Mouse (Mus musculus) NIH3T3 (cell line): ENCODE data around the gene Ephb2.
A peak's percentile ranks its signal among the peaks of the same experiment; 100 is the strongest.

Experiments used
- DNase-seq: peaks from one replicate; pipeline ENCODE4 v3.0.0-alpha.2; 2012; ENCODE audit warnings: low read depth

Gene Ephb2

DNA sequence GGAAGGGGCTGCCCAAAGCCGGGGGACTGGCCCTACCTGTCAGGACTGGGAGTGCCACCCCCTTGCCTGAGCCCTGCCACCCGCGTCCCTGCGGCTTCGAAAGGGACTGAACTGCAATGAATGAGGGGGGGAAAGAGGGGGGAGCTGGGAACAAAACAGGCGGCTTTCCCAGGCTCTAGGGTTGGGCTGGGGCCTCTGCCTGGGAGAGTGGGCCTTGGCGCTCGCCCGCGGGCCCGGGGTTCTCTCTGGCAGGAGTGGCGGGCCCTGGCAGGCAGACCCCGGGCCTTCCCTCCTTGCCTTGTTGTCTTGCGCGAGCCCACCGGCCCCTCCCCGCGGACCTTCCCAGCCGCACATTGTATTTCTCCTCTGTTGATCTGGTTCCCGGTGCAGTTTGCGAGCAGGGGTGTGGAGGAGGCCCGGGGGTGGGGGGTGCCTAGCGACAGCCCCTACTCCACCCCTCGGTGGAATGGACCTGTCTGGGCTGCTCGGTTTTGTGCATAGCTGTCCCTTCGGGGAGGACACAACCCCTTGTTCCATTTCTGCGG is 671 bp upstream of the Ephb2 start:
- no peak for DNase-seq

DNA sequence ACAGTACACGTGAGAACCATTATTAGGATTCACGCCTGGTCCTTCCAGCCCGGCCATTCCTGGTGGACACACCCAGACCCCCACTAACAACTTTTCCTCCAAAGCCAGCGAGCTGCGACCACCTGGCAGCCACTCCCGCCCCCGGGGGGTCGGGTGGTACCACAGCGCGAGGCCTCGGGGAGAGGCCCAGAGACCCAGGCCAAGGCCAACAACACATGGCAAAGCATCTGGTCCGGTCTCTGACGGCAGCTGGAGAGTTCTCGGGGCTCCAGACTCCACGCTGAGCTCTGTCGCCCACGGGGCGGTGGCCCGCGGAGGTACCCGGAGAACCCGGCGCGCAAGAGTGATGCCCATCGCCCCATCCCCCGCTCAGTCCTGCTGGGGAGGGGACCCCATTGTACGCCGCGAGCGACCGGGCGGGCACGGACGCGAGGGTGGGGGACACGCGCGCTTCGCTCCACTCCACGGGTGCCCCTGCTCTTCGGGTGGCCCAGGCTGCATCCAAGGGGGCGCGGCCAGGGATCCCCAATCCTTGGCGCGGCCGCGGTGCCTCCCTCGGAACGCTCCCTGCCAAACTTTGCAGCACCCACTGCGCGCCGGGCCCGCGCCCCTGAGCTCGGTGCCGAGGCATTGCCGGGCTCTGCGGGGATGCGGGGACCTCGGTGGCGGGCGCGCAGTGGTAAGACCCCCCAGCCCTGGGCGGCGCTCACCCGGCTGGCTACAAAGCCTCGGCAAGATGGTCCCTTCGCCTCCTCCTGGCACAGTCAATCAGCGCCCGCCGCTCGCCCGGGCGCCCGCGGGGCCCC is 770 bp downstream of the Ephb2 start:
- DNase-seq = peak; percentile 50

DNA sequence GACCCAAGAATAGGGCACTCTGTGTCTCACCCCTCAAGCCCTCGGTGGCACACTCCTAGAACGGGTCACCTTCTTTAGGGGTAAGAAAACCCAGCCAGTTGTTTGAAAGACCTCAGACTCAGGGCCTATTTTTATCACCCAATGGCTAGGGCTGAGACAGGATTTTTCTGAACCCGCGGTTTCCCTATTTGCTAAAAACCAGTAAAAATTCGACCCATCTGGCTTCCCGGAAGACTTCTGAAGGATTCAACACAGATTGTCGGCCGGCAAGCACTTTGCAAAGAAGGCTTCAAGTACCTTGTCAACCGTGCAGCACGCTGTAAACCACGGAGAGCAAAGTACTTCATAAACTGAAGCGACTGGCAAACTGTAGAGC is 1.4 kb downstream of the Ephb2 start:
- peak; percentile 61 for DNase-seq

DNA sequence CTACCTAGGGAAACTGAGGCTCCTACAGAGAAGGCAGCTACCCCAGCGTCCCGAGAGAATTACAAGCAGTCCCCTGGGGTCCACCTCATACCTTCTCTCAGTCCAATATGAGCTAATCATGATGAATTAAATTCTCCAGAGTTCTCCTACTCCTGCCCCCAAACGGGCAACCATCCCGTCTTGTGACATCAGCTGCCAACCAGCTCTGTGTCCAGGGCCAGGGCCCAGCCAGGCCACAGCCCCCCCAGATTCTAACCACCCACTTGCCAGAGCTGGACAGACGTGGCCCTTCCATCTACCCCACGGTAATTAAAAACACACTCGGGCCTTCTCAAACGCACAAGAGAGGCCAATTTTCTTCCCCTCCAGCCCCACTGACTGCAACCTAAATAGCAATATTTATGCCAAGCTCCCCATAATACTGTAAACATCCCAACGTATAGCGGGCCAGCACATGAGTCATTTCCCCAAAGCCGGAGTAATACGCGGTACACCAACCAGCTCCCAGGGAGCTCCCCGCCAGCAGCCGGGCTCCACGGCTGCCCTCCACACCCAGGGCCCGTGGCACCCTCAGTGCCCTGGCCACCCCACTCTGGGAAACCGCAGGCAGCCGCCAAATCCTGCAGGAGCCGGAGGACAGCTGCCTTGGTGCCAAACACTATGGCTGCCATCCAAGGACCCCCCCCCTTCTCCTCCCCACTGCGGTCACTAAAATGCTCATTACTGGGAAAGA is 2.0 kb downstream of the Ephb2 start:
- DNase-seq = peak; percentile 91

DNA sequence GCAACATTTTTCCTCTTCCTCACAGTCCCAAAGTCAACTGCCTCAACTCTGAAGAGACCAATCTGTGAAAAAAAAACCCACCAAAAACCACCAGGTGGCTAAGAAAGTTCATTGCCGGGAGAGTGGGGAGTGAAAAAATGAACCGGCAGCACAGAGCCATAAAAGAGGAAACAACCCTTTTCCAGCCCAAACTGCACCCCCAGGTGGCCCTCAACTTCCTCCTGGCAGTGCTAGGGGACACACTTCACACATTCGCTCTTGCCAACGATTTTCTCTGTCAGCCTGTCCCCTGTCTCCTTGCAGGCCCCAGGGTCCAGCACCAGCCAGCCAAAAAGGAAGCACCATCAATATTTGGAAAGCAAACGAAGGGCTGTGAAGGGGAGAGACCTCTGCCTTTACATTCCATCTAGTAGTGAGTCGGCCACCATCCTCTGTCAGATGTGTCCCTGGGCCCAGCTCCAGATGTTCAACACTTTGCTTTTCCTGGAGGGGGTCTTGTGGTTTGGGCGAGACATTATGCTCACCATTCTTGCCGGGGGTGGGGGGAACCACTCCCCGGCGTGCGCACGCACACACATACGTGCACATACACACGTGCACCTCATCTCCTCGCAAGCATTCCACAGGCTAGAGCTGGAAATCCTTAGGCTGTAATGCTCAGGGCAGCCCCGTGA is 3.1 kb downstream of the Ephb2 start:
- DNase-seq = peak; percentile 5

DNA sequence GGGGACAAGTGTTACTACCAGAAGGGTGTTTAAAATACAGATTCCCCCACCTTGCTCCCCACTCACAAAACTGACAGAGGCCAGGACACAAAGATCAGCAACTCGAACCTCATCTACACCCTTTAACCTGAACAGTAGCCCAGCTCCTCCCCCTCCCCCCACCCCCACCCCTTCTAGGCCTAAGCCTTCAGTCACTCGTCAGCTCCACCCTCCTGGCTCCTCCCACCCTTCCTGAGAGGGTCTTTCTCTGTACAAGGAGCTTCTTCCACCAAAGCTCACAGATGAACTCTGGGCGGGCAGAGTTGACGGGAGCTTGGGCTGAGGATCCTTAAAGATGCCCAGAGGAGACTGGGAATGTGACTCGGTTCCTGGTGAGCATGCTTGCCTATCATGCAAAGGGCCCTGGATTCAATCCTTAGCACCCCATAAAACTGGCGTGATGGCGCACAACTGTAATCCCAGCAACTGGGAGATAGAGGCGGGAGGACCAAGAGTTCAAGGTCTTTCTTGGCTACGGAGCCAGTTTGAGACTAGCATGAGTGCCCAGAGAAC is 5.4 kb downstream of the Ephb2 start:
- no peak for DNase-seq

DNA sequence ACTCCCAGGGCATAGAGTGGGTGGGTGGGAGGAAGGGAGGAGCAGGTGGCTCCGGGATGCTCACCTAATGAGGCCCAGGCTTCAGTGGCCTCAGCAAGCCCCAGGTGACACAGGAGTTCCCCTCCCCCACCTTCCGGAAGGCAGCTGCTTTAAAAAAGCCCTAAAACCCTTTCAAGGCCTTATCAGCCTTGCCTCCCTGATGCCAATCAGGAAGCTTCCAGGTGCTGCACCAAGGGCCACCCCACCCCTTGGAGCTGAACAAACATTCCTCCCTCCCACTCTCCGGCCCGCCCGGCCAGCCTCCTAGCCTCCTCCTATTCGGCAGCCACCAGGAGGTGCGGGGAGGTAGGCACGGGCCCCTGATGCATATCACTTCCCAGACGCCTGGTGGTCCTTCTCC is 6.0 kb downstream of the Ephb2 start:
- DNase-seq = no peak

DNA sequence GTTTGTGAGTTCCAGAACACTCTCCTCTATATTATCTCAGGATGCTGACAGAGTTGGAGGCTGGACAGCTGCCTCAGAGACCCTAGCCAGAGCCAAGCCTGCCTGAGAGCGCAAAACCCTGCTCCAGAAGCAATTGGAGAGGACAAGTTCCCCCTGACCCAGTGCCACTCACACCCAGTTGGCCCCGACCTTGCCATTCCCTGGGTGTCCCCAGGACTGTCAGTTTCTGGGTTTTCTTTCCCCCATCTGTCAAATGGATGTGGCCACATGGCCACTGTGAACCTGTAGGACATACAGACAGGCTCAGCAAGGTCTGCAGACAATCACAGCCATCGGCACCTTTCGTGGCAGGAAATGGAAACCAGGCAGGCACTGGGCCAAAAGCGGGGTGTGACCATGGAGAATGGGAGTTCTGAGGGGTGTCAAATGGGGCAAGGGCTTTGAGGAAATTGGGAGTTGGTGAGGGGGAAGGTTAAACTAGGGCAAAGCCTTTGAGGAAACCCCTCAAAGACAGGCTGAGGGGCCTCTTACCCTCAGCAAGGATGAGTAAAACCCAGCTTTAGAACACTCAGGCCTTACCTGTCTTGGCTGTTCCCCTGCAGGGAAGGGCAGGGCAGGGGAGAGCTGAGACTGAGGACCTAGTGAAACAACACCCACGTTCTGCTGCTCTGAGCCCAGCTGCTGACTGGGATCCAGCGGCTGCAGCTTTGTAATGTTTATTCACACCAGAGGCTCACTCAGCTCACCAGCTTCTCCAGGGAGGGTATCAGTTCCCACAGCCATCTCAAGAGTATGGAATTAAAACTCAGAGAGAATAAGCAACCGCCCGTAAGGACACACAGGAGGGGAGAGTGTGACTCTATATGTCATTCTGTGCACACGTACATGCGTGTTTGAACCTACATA is 6.9 kb downstream of the Ephb2 start:
- DNase-seq = no peak

DNA sequence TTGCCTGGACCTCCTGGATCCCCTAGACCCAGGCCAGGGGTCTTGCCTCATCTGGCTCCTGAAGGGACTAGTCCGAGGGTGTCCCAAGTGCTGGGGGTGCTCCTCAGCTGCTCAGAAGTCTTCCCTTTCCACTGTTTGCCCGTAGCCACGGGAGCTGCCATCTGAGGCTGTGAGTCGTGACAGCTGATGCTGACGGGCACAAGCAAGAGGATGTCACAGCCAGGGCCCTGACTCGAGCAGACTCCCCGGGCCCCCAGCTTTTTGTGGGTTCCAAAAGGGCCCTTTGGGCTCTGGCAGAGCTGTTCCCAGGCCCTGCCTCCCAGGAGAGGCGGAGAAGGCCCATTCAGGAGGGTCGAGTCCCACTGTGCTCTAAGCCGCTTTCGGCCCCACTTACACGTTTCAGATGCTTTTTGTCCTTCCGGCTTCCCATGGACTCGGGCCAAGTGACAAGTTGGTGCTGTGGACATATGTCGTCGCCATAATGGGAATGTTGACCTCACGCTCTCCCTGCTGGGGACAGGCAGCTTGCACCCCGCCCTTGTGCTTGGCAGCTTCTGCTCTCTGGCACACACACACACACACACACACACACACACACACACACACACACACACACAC is 10.7 kb downstream of the Ephb2 start:
- no peak for DNase-seq

DNA sequence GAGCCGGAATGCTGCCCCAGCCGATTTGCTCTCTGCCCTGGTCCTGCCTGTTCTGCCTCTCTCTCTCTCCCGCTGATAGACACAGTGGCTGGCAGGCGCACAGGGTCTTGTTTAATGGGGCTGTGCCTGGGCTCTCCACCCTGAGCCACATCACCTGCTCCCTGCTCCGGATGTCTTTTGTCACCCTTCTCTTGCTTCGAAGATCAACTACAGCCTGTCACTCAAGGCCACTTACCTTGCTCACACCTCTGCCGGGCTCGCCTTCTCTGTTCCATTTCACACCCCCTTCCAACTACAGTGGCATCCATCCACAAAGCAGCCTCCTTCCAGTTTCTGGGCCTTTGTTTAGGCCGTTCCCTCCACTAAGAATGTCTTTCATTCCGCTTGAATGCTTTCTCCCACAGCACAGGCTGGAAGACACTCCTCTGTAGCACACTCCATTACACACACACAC is 15.7 kb downstream of the Ephb2 start:
- DNase-seq = no peak

DNA sequence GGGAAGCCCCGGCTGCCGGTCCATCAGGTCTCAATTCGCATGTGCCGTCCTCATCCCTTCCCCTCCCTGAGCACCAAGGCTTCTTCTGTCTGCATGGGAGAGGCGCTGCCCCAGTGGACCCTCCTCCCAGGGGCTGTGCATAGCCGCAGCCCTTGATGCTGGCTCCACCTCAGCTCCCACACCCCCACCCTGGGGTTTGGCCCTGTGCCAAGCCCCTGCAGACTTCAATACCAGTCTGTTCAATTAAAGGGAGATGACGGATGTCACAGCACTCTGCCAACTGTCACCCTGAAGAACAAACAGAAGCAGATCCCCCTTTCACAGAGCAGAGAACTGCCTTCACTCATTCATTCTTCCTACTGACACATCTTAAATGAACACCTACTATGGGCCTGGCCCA is 19.1 kb downstream of the Ephb2 start:
- DNase-seq = no peak

DNA sequence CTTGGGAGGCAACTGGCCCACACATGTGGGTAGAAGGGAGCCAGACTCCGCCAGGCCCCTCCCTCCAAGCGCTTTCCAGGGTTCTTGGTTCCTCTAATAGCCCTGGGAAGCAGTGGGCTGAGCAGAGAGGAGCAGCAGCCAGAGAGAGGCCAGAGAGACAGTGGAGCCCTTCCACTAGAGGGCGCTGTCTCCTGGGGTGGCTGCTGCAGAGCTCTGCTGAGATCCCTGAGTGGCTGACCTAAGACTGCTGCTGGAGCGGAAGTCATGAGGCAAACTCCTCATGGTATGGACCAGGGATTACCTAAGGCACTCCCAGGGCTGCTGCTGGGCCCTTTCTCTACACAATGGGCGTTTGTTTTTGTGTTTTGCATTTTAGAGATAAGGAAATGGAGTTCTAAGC is 20.4 kb downstream of the Ephb2 start:
- peak; percentile 54 for DNase-seq

DNA sequence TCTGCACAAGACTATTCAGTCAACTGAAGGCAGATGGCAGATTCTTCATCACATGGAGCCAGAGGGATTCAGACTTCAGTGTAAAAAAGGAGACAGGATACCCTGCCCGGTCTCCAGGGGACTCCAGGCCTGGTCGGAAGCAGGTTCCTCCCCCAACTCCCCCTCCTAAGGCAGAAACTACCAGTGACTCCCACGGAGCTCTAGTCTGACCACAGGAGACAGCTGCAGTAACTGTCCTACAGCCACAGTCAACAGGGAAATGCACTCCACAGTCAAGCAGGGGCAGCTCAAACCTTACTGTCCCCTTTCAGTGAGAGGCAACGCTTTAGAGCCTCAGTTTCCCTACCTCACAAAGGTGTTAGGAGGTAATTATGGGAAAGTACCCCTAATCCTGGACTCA is 23.2 kb downstream of the Ephb2 start:
- DNase-seq = no peak

DNA sequence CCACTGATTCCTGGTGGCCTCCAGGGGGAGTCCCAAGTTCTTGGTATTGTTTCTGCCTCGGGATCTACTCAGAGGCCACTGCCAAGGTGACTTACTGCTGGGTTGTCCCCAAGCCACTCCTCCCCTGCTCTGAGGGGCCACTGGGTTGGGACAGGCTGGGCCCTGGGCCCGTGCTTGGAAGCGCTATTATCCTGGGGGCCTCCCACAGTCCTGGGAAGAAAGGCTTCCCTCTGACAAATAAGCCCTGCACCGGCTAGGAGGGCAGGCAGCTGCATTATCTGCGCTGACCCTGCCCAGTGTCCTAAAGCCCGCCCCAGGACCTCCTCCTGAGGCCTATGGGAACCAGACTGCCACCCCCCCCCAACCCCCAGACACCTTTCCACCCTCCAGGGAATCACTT is 24.2 kb downstream of the Ephb2 start:
- no peak for DNase-seq

DNA sequence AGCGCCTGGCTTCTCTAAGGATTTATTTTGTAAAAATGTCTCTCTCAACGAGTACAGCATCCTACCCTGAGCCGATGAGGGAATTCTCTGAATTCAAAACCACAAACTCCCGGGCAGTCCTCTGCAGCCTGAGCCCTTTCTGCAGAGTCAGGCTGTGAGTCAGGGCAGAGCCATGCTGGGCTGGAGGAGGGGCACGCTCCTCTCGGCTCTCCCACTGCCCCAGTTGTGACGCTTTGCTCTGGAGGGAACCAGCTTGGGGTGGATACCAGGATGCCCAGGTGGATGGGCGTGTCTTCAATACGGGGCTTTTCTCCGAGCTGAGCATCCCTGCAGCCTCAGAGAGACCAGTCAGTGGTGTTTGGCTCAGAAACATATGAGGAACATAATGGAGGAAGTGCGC is 27.3 kb downstream of the Ephb2 start:
- DNase-seq = peak; percentile 93

DNA sequence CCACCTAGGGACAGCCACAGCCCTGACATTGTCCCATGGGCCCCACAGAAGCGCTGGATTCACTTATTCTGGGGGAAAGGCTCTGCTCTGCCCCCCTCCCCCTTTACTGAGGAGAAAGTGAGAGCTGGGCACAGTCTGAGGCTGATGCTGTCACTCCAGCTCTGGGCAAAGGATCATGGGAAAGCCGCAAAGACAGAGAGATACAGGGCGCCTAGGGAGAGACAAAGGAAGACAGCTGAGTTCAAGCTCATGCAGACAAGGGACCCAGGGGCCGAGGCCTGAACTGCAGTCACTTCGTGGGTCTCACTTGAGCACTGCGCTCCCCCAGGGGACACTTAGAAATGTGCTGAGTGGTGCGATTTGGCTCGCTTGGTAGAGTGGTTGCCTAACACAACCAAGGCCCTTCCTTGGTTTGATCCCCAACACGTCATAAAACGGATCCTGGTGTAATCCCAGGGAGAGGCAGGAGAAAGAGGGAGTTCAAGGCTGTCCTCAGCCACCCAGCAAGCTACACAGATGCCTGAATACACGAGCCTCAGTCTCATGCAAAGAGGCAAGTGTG is 28.3 kb downstream of the Ephb2 start:
- peak; percentile 50 for DNase-seq

DNA sequence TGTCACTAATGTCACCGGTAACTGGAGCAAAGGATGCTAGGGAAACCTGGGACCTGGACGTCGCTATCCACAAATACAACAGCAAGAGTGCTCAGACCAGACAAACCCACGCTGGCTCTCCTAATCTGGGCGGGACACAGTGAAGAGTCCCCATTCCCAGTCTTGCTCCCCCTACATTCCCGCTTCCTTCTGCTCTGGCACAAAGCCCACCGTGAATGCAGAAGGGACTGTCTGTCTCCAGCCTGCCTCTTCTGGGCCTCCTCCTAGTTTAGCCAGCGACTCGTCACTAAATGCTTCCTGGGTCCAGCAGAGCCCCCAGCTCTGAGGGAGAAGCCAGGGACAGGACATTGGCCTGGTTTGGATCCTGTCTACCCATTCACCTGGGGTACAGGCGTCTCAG is 29.5 kb downstream of the Ephb2 start:
- peak; percentile 54 for DNase-seq

DNA sequence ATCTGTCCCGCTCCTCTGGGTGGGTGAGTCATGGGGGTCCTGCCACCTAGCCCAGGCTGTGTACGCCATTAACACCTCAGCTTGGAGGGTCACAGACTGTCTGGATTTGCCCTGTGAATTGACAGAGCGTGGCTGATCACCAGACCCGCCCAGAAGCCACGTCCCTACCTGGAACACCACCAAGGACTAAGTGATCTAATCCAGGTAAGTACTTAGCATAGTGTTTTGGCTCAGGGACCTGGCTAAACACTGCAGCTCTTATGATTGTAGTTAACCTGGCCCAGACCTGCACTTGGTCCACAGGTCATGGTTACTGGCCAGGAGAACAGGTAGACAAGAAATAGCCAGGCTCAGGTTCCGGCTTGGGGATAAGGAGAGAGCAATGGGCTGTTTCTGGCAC is 31.4 kb downstream of the Ephb2 start:
- DNase-seq = no peak

DNA sequence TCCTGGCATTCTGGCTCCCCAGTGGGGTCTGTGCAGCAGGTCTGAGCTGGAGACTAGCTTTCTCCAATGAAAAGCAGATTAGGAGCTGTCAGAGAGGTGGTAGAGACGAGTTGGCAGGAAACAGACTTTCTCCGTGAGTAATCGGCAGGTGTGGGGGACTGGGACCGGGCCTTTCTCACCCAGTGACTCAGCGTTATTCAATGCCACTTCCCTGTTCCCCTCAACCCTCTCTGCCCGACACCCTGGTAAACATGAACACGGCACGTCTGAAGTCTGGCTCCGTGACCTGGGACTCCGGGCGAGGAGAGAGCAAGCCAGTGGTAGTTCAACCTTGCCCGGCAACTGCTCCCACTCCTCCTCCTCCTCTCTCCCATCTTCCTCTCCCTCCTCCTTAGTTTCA is 33.3 kb downstream of the Ephb2 start:
- DNase-seq = peak; percentile 52

DNA sequence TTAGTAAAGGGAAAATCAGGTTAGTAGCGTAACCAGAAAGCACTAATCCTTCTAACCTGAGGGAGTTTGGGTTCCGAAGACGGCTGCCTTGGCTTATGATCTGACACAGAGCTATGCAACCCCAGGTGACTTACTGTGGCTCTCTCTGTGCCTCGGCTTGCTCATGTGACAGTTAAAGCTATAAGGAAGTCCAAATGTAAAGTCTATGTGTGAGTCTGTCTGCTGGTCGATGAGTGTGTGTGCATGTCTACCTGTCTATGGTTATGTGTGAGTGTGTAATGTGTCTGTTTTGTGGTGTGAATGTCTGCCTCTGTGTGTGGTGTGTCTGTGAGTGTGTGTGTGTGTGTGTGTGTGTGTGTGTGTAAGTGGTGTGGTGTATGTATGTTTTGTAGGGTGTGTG is 33.8 kb downstream of the Ephb2 start:
- no peak for DNase-seq

DNA sequence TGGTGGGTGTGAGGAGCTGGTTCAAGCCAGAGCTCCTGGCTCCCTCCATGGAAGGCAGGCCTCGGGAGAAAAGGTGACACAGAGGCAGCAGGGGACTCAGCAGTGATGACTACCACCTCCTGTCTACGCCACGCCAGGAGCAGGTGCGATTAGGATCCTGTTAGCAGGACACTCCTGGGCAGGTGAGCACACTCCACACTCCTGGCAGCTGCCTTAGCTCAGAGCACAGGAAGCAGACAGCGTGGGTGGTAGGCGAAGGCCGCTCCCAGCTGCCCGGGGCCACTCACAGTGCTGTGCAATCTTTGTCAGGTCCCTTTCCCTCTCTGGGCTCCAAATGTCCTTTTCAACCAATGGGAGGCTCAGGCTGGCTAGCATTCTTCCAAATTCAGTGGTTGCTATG is 34.3 kb downstream of the Ephb2 start:
- DNase-seq = no peak
